Mouse (Mus musculus) midbrain, embryonic 16.5 days (tissue): ENCODE measurements around the gene Synm. TPM values are rescaled to one million over a fixed set of nuclear protein-coding genes. Genes with fewer than 3 reads are reported as not detected.

Source experiments
- ATAC-seq: fragments of 200-750 bp; cut with Nextera tagmentation; 2 replicates; pipeline ENCODE4 v1.8.0; 2017; ENCODE audit warnings: moderate TSS enrichment
- H3K27ac ChIP-seq: fragments of 300-500 bp; sonication (generic); 2 replicates; pipeline ENCODE4 v1.5.1; 2014; ENCODE audit warnings: mild to moderate bottlenecking, low read length, mixed read lengths
- H3K27me3 ChIP-seq: fragments of 300-500 bp; sonication (generic); 2 replicates; pipeline ENCODE4 v1.6.1; 2014; ENCODE audit warnings: low read depth, low read length, mixed read lengths; ENCODE audit not compliant: control insufficient read depth, insufficient read depth
- H3K36me3 ChIP-seq: fragments of 300-500 bp; sonication (generic); 2 replicates; pipeline ENCODE4 v1.6.1; 2014; ENCODE audit warnings: mild to moderate bottlenecking, low read length, moderate library complexity, mixed read lengths; ENCODE audit not compliant: control insufficient read depth, insufficient read depth
- H3K4me1 ChIP-seq: fragments of 300-500 bp; sonication (generic); 2 replicates; pipeline ENCODE4 v1.6.1; 2014; ENCODE audit warnings: mild to moderate bottlenecking, low read length, mixed read lengths; ENCODE audit not compliant: control insufficient read depth, insufficient read depth
- H3K4me2 ChIP-seq: fragments of 300-500 bp; sonication (generic); 2 replicates; pipeline ENCODE4 v1.6.1; 2014; ENCODE audit warnings: mild to moderate bottlenecking, low read length, mixed read lengths
- H3K4me3 ChIP-seq: fragments of 300-500 bp; sonication (generic); 2 replicates; pipeline ENCODE4 v1.5.1; 2014; ENCODE audit warnings: low read depth, mild to moderate bottlenecking, low read length, moderate library complexity, mixed read lengths
- H3K9ac ChIP-seq: fragments of 300-500 bp; sonication (generic); 2 replicates; pipeline ENCODE4 v1.6.1; 2014; ENCODE audit warnings: low read depth, low read length, mixed read lengths
- H3K9me3 ChIP-seq: fragments of 300-500 bp; sonication (generic); replicated peaks from 2 replicates; pipeline ENCODE4 v1.6.1; 2014; ENCODE audit warnings: mild to moderate bottlenecking, low read length, mixed read lengths; ENCODE audit not compliant: control insufficient read depth, poor library complexity, severe bottlenecking
- WGBS: fragments of 180-500 bp; shearing (Covaris S2); extraction: QIAGEN DNeasy Blood & Tissue Kit; methylation state at CpG from one replicate; pipeline ENCODE4 v1.1.7; 2014; 5-methylcytosine and 5-hydroxymethylcytosine counted together
- microRNA-seq: library from miRNA; unstranded; fragments of <30 nt; microRNA quantifications from one replicate; pipeline ENCODE4, GENCODE M21; 2017
- polyA plus RNA-seq: library from polyadenylated mRNA; unstranded; fragments of >200 nt; fragmentation: Nextera tagmentation; extraction: Ambion mirVana; gene quantifications from 2 replicates; pipeline ENCODE4 v1.2.1, GENCODE M21; 2015

The Synm gene
- polyA plus RNA-seq, 1 experiment from 2014 or later, result 4.6 TPM

GRCm38 (mm10) chr7:67681078-67681477 is 78.5 kb downstream of the Synm start:
- WGBS, result 92% methylated on average over 9 of the region's 9 CpGs
- no peak overlapping the region for H3K4me3 ChIP-seq
- no peaks in the 10 kb centered on the region for H3K4me1 ChIP-seq
- no peaks in the 10 kb centered on the region for H3K9me3 ChIP-seq
- H3K36me3 ChIP-seq, result no peaks in the 10 kb centered on the region
- no peak overlapping the region for H3K27ac ChIP-seq
- H3K9ac ChIP-seq, result no peak overlapping the region
- no peaks in the 10 kb centered on the region for H3K27me3 ChIP-seq
- ATAC-seq, result no peak
- H3K4me2 ChIP-seq, result no peak overlapping the region

Small RNA genes lying within 50 kb of the gene (microRNA-seq; reads per million reads assigned to microRNA genes)
- not detected for gene Gm23844

Other genes starting within 250 kb of the Synm start
- 24.0 and 30.4 TPM in 2 replicates for gene Lrrc28, start 114.5 kb downstream of the Synm start, polyA plus RNA-seq
- gene Ttc23, start 112.3 kb downstream of the Synm start, polyA plus RNA-seq, result 5.4 and 8.9 TPM in 2 replicates
- gene Igf1r, start 193.1 kb upstream of the Synm start, polyA plus RNA-seq, result 21.5 and 23.3 TPM in 2 replicates